Mouse (Mus musculus): Measurements from ENCODE around the gene Mcee. TPM values are rescaled to one million over a fixed set of nuclear protein-coding genes. Genes with fewer than 3 reads are reported as not detected.

Mcee gene
- polyA plus RNA-seq, 1 experiment from 2014 or later: 48.7 TPM

Other genes with a start within 250 kb of the Mcee start
- gene Trpm1, start 238.8 kb upstream of the Mcee start, polyA plus RNA-seq (2016; fragmentation: Nextera tagmentation; extraction: Ambion mirVana): 7.9 and 20.5 TPM in 2 replicates
- gene Mtmr10, start 105.0 kb upstream of the Mcee start, polyA plus RNA-seq (2016; fragmentation: Nextera tagmentation; extraction: Ambion mirVana): 14.3 and 15.4 TPM in 2 replicates
- gene Fan1, start 18.5 kb upstream of the Mcee start, polyA plus RNA-seq (2016; fragmentation: Nextera tagmentation; extraction: Ambion mirVana): 10.9 and 12.0 TPM in 2 replicates
- 44.8 and 52.1 TPM in 2 replicates for gene Mphosph10, start 339 bp upstream of the Mcee start, polyA plus RNA-seq (2016; fragmentation: Nextera tagmentation; extraction: Ambion mirVana)
- gene Apba2, start 109.1 kb downstream of the Mcee start, polyA plus RNA-seq (2016; fragmentation: Nextera tagmentation; extraction: Ambion mirVana): 17.0 and 19.6 TPM in 2 replicates